Mouse (Mus musculus): ENCODE measurements around the gene Cdc25a.

DNA sequence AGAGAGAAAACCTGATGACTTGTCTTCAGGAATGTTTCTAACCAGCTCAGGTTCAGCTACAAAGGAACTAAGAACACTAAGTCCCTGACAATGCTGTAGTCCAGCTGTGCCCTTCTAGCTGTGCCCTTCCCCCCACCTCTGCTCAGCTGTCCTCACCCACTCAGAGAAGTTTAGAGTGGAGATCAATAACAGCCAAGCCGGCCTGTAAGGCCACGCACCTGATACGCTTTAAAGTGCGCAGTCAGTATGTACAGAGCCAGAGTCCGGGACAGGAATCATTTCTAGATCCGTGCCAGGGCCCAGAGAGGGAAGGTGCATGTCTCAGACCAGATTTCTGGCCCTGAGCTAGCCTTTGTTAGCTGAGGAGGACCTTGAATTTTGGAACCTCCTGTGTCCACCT is 19.4 kb upstream of the Cdc25a start:
- TF ChIP-seq CTCF (IDR thresholded peaks at IDR 0.05; ENCODE audit: extremely low read depth, insufficient read length, insufficient replicate concordance, low read depth, low read length): no peak
- TF ChIP-seq POLR2A (IDR thresholded peaks at IDR 0.05; ENCODE audit: low read depth, low read length): no peak

Measured in small intestine, adult 2 months (tissue).